Mouse (Mus musculus): ENCODE results near the gene Tmem109. TPM values are rescaled to one million over a fixed set of nuclear protein-coding genes. Genes with fewer than 3 reads are reported as not detected.

Tmem109 gene
- polyA plus RNA-seq, 1 experiment from 2014 or later, result 50.8 TPM

DNA sequence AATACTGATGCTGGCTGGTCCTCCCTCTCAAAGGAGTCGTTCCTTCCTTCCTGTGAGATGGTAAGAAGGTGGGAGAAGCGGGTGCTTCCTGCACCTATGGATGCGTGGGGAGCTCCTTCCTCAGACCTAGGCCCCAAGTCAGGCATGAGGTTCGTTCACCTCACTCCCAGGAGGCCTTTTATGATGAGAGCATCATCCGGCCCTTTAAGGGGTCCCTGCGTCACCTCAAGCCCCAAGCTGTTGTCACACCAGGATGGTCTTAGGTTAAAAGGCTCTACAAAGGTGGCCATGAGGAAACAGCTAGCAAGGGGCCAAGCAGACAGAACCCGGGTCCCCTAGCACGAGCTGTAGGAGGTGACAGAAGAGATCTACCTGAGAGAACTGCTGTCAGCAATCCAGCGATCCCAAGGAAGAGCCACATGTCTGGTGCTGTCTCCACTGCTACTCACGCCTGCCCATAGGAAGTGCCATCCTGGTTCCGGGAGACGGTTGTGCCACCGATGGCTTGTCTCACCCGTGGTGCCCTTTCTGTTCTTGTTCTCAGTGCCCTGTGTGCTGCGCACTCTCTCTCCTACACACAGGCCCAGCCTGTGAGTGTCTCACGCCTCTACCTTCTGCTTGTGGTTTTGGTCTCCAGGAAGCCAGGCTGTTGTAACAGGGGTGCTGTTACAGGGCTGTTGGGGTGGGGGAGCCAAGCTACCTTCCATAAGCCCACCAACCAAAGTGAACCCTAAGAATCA, 52.2 kb downstream of the Tmem109 start, which contains the start of gene Cd6:
Cd6 (minus strand) TSS at position 623 of the 740 bp plus-strand sequence.
- H3K9me3 ChIP-seq, result no peaks in the 10 kb centered on the region
- no peak for DNase-seq (ENCODE audit: low spot score)
- H3K4me1 ChIP-seq (replicated peaks), result peaks cover 6% of the 10 kb centered on the region; the same call in 1 of the 2 replicates
- peaks cover 8% of the 10 kb centered on the region for H3K27me3 ChIP-seq (ENCODE audit: insufficient read depth, poor library complexity, severe bottlenecking)
- no peak within 1 kb of the TSS for H3K27ac ChIP-seq
- 90% methylated on average over 16 of the region's 16 CpGs for whole genome bisulfite sequencing
- H3K36me3 ChIP-seq, result no peaks in the 10 kb centered on the region
- no peak within 1 kb of the TSS for H3K4me3 ChIP-seq

DNA sequence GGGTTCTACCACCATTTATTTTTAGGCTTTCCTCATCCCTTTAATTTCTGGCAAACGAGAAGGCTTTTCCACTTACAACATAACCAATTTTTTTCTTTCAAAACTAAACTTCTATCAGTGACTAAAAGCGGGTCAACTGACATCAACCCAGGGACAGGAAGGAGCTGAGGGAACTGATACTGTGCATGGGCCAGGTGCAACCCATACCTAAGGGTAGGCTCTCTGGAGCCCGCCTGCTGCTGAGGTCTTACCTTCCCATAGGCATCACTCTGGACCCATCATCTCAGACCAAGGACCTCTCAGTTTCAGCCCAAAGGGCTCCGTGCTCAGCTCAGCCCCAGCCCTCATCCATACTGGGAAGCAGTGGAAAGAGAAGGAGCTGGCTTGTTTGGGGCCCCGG, 53.5 kb downstream of the Tmem109 start:
- H3K27ac ChIP-seq, result no peak overlapping the region
- no peaks in the 10 kb centered on the region for H3K36me3 ChIP-seq
- DNase-seq (ENCODE audit: low spot score), result no peak
- 93% methylated on average over 5 of the region's 5 CpGs for WGBS
- peaks cover under 1% of the 10 kb centered on the region; the same call in 1 of the 2 replicates for H3K27me3 ChIP-seq (ENCODE audit: insufficient read depth, poor library complexity, severe bottlenecking)
- no peak overlapping the region for H3K4me3 ChIP-seq
- H3K4me1 ChIP-seq (replicated peaks), result peaks cover 6% of the 10 kb centered on the region; the same call in 1 of the 2 replicates
- no peaks in the 10 kb centered on the region for H3K9me3 ChIP-seq

DNA sequence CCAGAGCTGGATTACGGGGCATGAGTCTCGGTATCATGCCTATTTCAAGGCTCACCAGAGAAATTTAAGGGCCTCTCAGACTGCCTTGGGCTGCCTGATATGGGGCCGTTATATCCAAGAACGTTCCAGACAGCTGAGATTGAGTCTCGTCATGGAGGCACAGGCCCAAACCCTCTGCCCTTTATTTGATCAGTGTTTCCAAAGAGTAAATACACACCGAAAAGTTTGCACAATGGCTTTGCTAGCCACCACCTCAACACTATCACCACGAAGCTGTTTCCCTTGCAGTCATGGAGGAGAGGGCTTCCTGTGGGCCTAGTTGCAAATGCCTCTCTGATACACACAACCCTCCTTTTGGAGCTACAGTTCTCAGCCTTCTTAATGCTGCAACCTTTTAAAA, 57.7 kb downstream of the Tmem109 start:
- no peaks in the 10 kb centered on the region; the same call in 1 of the 2 replicates for H3K27me3 ChIP-seq (ENCODE audit: insufficient read depth, poor library complexity, severe bottlenecking)
- no peak overlapping the region for H3K27ac ChIP-seq
- WGBS, result 91% methylated on average over 7 of the region's 7 CpGs
- H3K9me3 ChIP-seq, result no peaks in the 10 kb centered on the region
- no peak for DNase-seq (ENCODE audit: low spot score)
- H3K4me3 ChIP-seq, result no peak overlapping the region
- peaks cover 6% of the 10 kb centered on the region; the same call in 1 of the 2 replicates for H3K4me1 ChIP-seq (replicated peaks)
- H3K36me3 ChIP-seq, result no peaks in the 10 kb centered on the region

DNA sequence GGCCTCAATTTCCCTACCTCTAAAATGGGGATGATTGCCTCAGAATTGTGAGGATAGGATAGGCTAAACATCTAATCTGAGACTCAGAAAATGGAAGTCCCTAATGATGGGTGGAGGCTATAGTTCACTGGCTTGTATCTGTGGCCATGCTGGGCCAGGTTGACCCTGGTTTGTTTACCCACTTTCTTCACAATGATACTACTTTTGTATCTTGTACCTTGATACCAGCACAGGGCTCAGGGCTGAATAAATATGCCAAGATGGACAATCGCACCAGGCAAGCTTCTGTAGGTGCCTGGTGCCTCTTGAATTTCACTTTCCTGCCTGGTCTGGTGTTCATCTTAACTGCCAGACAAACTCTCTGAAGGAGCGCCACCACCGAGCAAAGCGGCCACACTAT, 59.3 kb downstream of the Tmem109 start:
- Histone ChIP-seq H3K4me1 (replicated peaks) (peaks cover 9% of the 10 kb centered on the region; the same call in 1 of the 2 replicates), H3K9me3 (no peaks in the 10 kb centered on the region), H3K27me3 (ENCODE audit: insufficient read depth, poor library complexity, severe bottlenecking) (no peaks in the 10 kb centered on the region; the same call in 1 of the 2 replicates), H3K27ac (no peak overlapping the region), H3K4me3 (no peak overlapping the region), H3K36me3 (no peaks in the 10 kb centered on the region)
- WGBS, result 96% methylated on average over 4 of the region's 4 CpGs
- DNase-seq (ENCODE audit: low spot score), result no peak

DNA sequence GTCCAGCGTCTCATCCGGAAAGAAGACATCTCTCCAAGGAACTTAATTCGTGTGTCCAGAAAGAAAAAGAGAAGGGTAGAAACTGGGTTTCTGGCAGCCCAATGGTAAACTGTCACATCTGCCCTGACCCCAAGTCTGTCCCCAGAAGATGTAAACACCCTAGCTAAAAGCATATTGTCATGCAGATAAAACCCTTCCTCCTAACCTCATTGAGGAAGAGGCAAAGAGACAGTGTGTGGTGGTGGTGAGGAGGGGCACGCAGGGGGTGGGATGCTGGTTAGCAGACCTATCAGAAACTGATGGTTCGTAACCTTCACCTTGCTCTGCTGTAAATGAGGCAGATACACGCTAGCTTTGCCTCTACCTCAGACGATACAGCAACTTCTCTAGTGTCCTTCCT, 60.5 kb downstream of the Tmem109 start:
- 59% methylated on average over 7 of the region's 7 CpGs for WGBS
- no peak for DNase-seq (ENCODE audit: low spot score)

More for the DNA sequence above, 60.5 kb downstream of the Tmem109 start:
- Histone ChIP-seq H3K36me3 (no peaks in the 10 kb centered on the region), H3K9me3 (no peaks in the 10 kb centered on the region), H3K4me1 (replicated peaks) (peaks cover 9% of the 10 kb centered on the region; the same call in 1 of the 2 replicates), H3K27me3 (ENCODE audit: insufficient read depth, poor library complexity, severe bottlenecking) (no peaks in the 10 kb centered on the region; the same call in 1 of the 2 replicates), H3K4me3 (no peak overlapping the region), H3K27ac (no peak overlapping the region)

Other genes starting within 250 kb of the Tmem109 start
- gene Vwce, start 247.8 kb downstream of the Tmem109 start, polyA plus RNA-seq (2016; fragmentation: Nextera tagmentation; extraction: Ambion mirVana), result 0.89 and 1.0 TPM in 2 replicates
- gene Pga5, start 203.9 kb downstream of the Tmem109 start, polyA plus RNA-seq (2016; fragmentation: Nextera tagmentation; extraction: Ambion mirVana), result not detected in 2 replicates
- 36.7 and 40.7 TPM in 2 replicates for gene Vps37c, start 193.3 kb downstream of the Tmem109 start, polyA plus RNA-seq (2016; fragmentation: Nextera tagmentation; extraction: Ambion mirVana)
- gene Cd5, start 143.0 kb downstream of the Tmem109 start, polyA plus RNA-seq (2016; fragmentation: Nextera tagmentation; extraction: Ambion mirVana), result 0.14 and 0.18 TPM in 2 replicates
- gene Cd6, start 51.9 kb downstream of the Tmem109 start, polyA plus RNA-seq (2016; fragmentation: Nextera tagmentation; extraction: Ambion mirVana), result not detected in 2 replicates
- gene Slc15a3, start 42.3 kb downstream of the Tmem109 start, polyA plus RNA-seq (2016; fragmentation: Nextera tagmentation; extraction: Ambion mirVana), result 0.50 and 0.93 TPM in 2 replicates
- 119 and 135 TPM in 2 replicates for gene Tmem132a, start 12.1 kb downstream of the Tmem109 start, polyA plus RNA-seq (2016; fragmentation: Nextera tagmentation; extraction: Ambion mirVana)
- gene Prpf19, start 13.2 kb upstream of the Tmem109 start, polyA plus RNA-seq (2016; fragmentation: Nextera tagmentation; extraction: Ambion mirVana), result 35.9 and 43.5 TPM in 2 replicates
- 0.08 TPM in 1 of 2 replicates, not detected in the other for gene Zp1, start 38.6 kb upstream of the Tmem109 start, polyA plus RNA-seq (2016; fragmentation: Nextera tagmentation; extraction: Ambion mirVana)
- gene Ptgdr2, start 55.2 kb upstream of the Tmem109 start, polyA plus RNA-seq (2016; fragmentation: Nextera tagmentation; extraction: Ambion mirVana), result not detected in 2 replicates
- 31.7 and 38.5 TPM in 2 replicates for gene Ccdc86, start 67.3 kb upstream of the Tmem109 start, polyA plus RNA-seq (2016; fragmentation: Nextera tagmentation; extraction: Ambion mirVana)
- gene Ms4a10, start 92.7 kb upstream of the Tmem109 start, polyA plus RNA-seq (2016; fragmentation: Nextera tagmentation; extraction: Ambion mirVana), result not detected in 2 replicates
- not detected in 2 replicates for gene Ms4a15, start 111.2 kb upstream of the Tmem109 start, polyA plus RNA-seq (2016; fragmentation: Nextera tagmentation; extraction: Ambion mirVana)
- not detected in 2 replicates for gene Ms4a18, start 136.0 kb upstream of the Tmem109 start, polyA plus RNA-seq (2016; fragmentation: Nextera tagmentation; extraction: Ambion mirVana)
- not detected in 2 replicates for gene Ms4a8a, start 199.1 kb upstream of the Tmem109 start, polyA plus RNA-seq (2016; fragmentation: Nextera tagmentation; extraction: Ambion mirVana)
- not detected in 2 replicates for gene 1700017D01Rik, start 248.9 kb upstream of the Tmem109 start, polyA plus RNA-seq (2016; fragmentation: Nextera tagmentation; extraction: Ambion mirVana)